Mouse (Mus musculus): ENCODE measurements around the gene Galnt10. TPM values are rescaled to one million over a fixed set of nuclear protein-coding genes. Genes with fewer than 3 reads are reported as not detected.

Galnt10 gene
- polyA plus RNA-seq, 1 experiment = 16.1 TPM

DNA sequence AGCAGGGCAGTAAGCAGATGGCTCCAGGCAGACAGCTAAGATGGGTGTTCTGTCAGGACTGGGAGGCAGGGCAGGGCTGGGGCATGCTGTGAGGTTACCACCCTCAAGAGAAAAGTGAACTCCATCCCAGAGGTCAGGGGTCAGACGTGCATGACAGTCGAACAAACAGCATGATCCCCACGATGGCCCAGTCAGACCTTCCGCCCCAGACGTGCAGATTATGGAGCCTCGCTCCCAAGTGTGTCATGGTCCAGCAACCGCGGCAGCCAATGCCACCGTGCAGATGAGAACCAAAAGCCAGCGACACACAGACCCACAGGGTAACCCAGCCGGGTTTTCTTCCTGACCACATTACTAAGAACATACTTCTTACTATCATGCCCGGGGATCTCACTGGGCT, 121.4 kb downstream of the Galnt10 start:
- Histone ChIP-seq H3K9me3 (replicated peaks; ENCODE audit: control insufficient read depth, insufficient read depth, low read length, poor library complexity, severe bottlenecking) (no peaks in the 10 kb centered on the region), H3K27ac (ENCODE audit: insufficient read depth, low read length) (no peak overlapping the region), H3K9ac (ENCODE audit: low read depth, poor library complexity, severe bottlenecking) (no peak overlapping the region), H3K4me3 (ENCODE audit: low read depth, low read length) (no peak overlapping the region), H3K36me3 (ENCODE audit: control insufficient read depth, insufficient read depth, low read length, poor library complexity, severe bottlenecking) (no peaks in the 10 kb centered on the region), H3K4me1 (ENCODE audit: control insufficient read depth, insufficient read depth, low read length) (no peaks in the 10 kb centered on the region), H3K27me3 (ENCODE audit: control insufficient read depth, insufficient read depth, low read length, poor library complexity, severe bottlenecking) (no peaks in the 10 kb centered on the region)
- TF ChIP-seq EP300 (IDR thresholded peaks at IDR 0.05; ENCODE audit: insufficient read depth, low read depth, low read length) = no peak
- no peak for TF ChIP-seq POLR2A (IDR thresholded peaks at IDR 0.05; ENCODE audit: insufficient read depth, low read length)
- TF ChIP-seq CTCF (IDR thresholded peaks at IDR 0.05; ENCODE audit: low read depth, low read length) = no peak

DNA sequence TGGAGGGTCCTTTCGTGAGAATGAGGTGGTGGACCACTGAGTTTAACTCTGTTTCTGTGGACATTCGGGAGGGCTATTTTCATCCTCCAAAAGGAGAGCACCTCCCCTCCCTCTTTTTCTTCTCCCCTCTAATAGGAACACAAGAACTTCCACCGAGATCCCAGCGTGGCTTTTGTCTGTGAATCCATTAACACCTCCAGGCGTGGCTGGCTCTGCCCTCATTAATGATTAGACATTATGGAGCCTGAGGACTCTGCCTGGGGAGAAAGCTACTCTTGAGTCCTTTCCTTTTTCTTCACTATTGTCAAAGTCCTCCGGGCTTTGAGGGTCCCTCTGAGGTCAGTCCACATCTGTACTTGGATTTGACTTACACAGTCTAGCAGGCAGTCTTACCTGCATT, 121.9 kb downstream of the Galnt10 start:
- TF ChIP-seq POLR2A (IDR thresholded peaks at IDR 0.05; ENCODE audit: insufficient read depth, low read length) (no peak), CTCF (IDR thresholded peaks at IDR 0.05; ENCODE audit: low read depth, low read length) (no peak), EP300 (IDR thresholded peaks at IDR 0.05; ENCODE audit: insufficient read depth, low read depth, low read length) (no peak)
- H3K36me3 ChIP-seq (ENCODE audit: control insufficient read depth, insufficient read depth, low read length, poor library complexity, severe bottlenecking) = no peaks in the 10 kb centered on the region
- H3K4me1 ChIP-seq (ENCODE audit: control insufficient read depth, insufficient read depth, low read length) = no peaks in the 10 kb centered on the region
- H3K4me3 ChIP-seq (ENCODE audit: low read depth, low read length) = no peak overlapping the region
- H3K27me3 ChIP-seq (ENCODE audit: control insufficient read depth, insufficient read depth, low read length, poor library complexity, severe bottlenecking) = no peaks in the 10 kb centered on the region
- H3K9ac ChIP-seq (ENCODE audit: low read depth, poor library complexity, severe bottlenecking) = no peak overlapping the region
- no peaks in the 10 kb centered on the region for H3K9me3 ChIP-seq (replicated peaks; ENCODE audit: control insufficient read depth, insufficient read depth, low read length, poor library complexity, severe bottlenecking)
- H3K27ac ChIP-seq (ENCODE audit: insufficient read depth, low read length) = no peak overlapping the region

- Histone ChIP-seq H3K9me3 (replicated peaks; ENCODE audit: control insufficient read depth, insufficient read depth, low read length, poor library complexity, severe bottlenecking) (no peaks in the 10 kb centered on the region), H3K4me3 (ENCODE audit: low read depth, low read length) (no peak overlapping the region), H3K27ac (ENCODE audit: insufficient read depth, low read length) (no peak overlapping the region), H3K4me1 (ENCODE audit: control insufficient read depth, insufficient read depth, low read length) (no peaks in the 10 kb centered on the region), H3K27me3 (ENCODE audit: control insufficient read depth, insufficient read depth, low read length, poor library complexity, severe bottlenecking) (no peaks in the 10 kb centered on the region), H3K36me3 (ENCODE audit: control insufficient read depth, insufficient read depth, low read length, poor library complexity, severe bottlenecking) (no peaks in the 10 kb centered on the region), H3K9ac (ENCODE audit: low read depth, poor library complexity, severe bottlenecking) (no peak overlapping the region)
- TF ChIP-seq POLR2A (IDR thresholded peaks at IDR 0.05; ENCODE audit: insufficient read depth, low read length) (no peak), EP300 (IDR thresholded peaks at IDR 0.05; ENCODE audit: insufficient read depth, low read depth, low read length) (no peak), CTCF (IDR thresholded peaks at IDR 0.05; ENCODE audit: low read depth, low read length) (no peak)
Measured at GRCm38 (mm10) chr11:57770776-57771175, 125.5 kb downstream of the Galnt10 start.

- Histone ChIP-seq H3K4me3 (ENCODE audit: low read depth, low read length) (no peak overlapping the region), H3K27ac (ENCODE audit: insufficient read depth, low read length) (no peak overlapping the region), H3K9ac (ENCODE audit: low read depth, poor library complexity, severe bottlenecking) (no peak overlapping the region), H3K9me3 (replicated peaks; ENCODE audit: control insufficient read depth, insufficient read depth, low read length, poor library complexity, severe bottlenecking) (no peaks in the 10 kb centered on the region), H3K27me3 (ENCODE audit: control insufficient read depth, insufficient read depth, low read length, poor library complexity, severe bottlenecking) (no peaks in the 10 kb centered on the region), H3K4me1 (ENCODE audit: control insufficient read depth, insufficient read depth, low read length) (no peaks in the 10 kb centered on the region), H3K36me3 (ENCODE audit: control insufficient read depth, insufficient read depth, low read length, poor library complexity, severe bottlenecking) (no peaks in the 10 kb centered on the region)
- no peak for TF ChIP-seq POLR2A (IDR thresholded peaks at IDR 0.05; ENCODE audit: insufficient read depth, low read length)
- TF ChIP-seq CTCF (IDR thresholded peaks at IDR 0.05; ENCODE audit: low read depth, low read length) = no peak
- no peak for TF ChIP-seq EP300 (IDR thresholded peaks at IDR 0.05; ENCODE audit: insufficient read depth, low read depth, low read length)
Measured at GRCm38 (mm10) chr11:57771676-57772075, 126.4 kb downstream of the Galnt10 start.

DNA sequence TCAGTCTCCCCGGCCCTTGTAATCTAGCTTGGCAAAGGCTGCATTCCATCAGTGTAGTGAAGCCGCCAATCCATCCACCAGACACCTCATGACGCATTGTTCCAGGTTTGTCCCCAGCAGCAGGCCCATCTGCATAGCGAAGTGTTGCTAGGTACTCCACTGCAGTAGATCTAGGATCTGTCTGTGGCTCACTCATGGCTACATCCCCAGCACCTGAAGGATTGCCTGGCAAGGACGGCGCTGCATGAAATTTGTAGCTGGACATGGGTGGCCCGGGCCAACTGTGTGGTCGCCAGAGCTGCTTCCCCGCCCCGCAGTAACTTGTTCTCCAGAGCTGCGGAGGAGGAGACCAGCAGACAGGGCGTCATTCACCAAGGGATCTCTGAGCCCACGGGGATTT, 128.2 kb downstream of the Galnt10 start:
- Histone ChIP-seq H3K36me3 (ENCODE audit: control insufficient read depth, insufficient read depth, low read length, poor library complexity, severe bottlenecking) (no peaks in the 10 kb centered on the region), H3K9me3 (replicated peaks; ENCODE audit: control insufficient read depth, insufficient read depth, low read length, poor library complexity, severe bottlenecking) (no peaks in the 10 kb centered on the region), H3K4me1 (ENCODE audit: control insufficient read depth, insufficient read depth, low read length) (no peaks in the 10 kb centered on the region), H3K9ac (ENCODE audit: low read depth, poor library complexity, severe bottlenecking) (no peak overlapping the region), H3K27me3 (ENCODE audit: control insufficient read depth, insufficient read depth, low read length, poor library complexity, severe bottlenecking) (no peaks in the 10 kb centered on the region), H3K27ac (ENCODE audit: insufficient read depth, low read length) (no peak overlapping the region), H3K4me3 (ENCODE audit: low read depth, low read length) (no peak overlapping the region)
- TF ChIP-seq CTCF (IDR thresholded peaks at IDR 0.05; ENCODE audit: low read depth, low read length) = no peak
- no peak for TF ChIP-seq EP300 (IDR thresholded peaks at IDR 0.05; ENCODE audit: insufficient read depth, low read depth, low read length)
- TF ChIP-seq POLR2A (IDR thresholded peaks at IDR 0.05; ENCODE audit: insufficient read depth, low read length) = no peak

- H3K9ac ChIP-seq (ENCODE audit: low read depth, poor library complexity, severe bottlenecking) = no peak overlapping the region
- no peak overlapping the region for H3K27ac ChIP-seq (ENCODE audit: insufficient read depth, low read length)
- H3K4me3 ChIP-seq (ENCODE audit: low read depth, low read length) = no peak overlapping the region
- no peaks in the 10 kb centered on the region for H3K9me3 ChIP-seq (replicated peaks; ENCODE audit: control insufficient read depth, insufficient read depth, low read length, poor library complexity, severe bottlenecking)
- H3K27me3 ChIP-seq (ENCODE audit: control insufficient read depth, insufficient read depth, low read length, poor library complexity, severe bottlenecking) = no peaks in the 10 kb centered on the region
- no peaks in the 10 kb centered on the region for H3K36me3 ChIP-seq (ENCODE audit: control insufficient read depth, insufficient read depth, low read length, poor library complexity, severe bottlenecking)
- no peak for TF ChIP-seq CTCF (IDR thresholded peaks at IDR 0.05; ENCODE audit: low read depth, low read length)
- TF ChIP-seq POLR2A (IDR thresholded peaks at IDR 0.05; ENCODE audit: insufficient read depth, low read length) = no peak
- no peak for TF ChIP-seq EP300 (IDR thresholded peaks at IDR 0.05; ENCODE audit: insufficient read depth, low read depth, low read length)
- H3K4me1 ChIP-seq (ENCODE audit: control insufficient read depth, insufficient read depth, low read length) = no peaks in the 10 kb centered on the region
Measured at GRCm38 (mm10) chr11:57773936-57774335, 128.7 kb downstream of the Galnt10 start.

Measured in ES-Bruce4 (cell line).